Mouse (Mus musculus) liver, embryonic 12.5 days (tissue): ENCODE measurements around the gene Pin1rt1. TPM values are rescaled to one million over a fixed set of nuclear protein-coding genes. Genes with fewer than 3 reads are reported as not detected.

ENCODE experiments used
- ATAC-seq: fragments of 200-750 bp; cut with Nextera tagmentation; 2 replicates; pipeline ENCODE4 v1.8.0; 2017; ENCODE audit warnings: moderate number of reproducible peaks, mild to moderate bottlenecking, moderate library complexity
- H3K27ac ChIP-seq: fragments of 300-500 bp; sonication (generic); 2 replicates; pipeline ENCODE4 v1.5.1; 2016; ENCODE audit warnings: mild to moderate bottlenecking
- H3K27me3 ChIP-seq: fragments of 300-500 bp; sonication (generic); replicated peaks from 2 replicates; pipeline ENCODE4 v1.6.1; 2016; ENCODE audit warnings: mild to moderate bottlenecking, moderate library complexity
- H3K36me3 ChIP-seq: fragments of 300-500 bp; sonication (generic); 2 replicates; pipeline ENCODE4 v1.6.1; 2016; ENCODE audit warnings: mild to moderate bottlenecking, moderate library complexity
- H3K4me1 ChIP-seq: fragments of 300-500 bp; sonication (generic); 2 replicates; pipeline ENCODE4 v1.6.1; 2016
- H3K4me2 ChIP-seq: fragments of 300-500 bp; sonication (generic); 2 replicates; pipeline ENCODE4 v1.6.1; 2016; ENCODE audit warnings: mild to moderate bottlenecking, moderate library complexity
- H3K4me3 ChIP-seq: fragments of 300-500 bp; sonication (generic); 2 replicates; pipeline ENCODE4 v1.5.1; 2016; ENCODE audit warnings: mild to moderate bottlenecking, moderate library complexity
- H3K9ac ChIP-seq: fragments of 300-500 bp; sonication (generic); 2 replicates; pipeline ENCODE4 v1.6.1; 2016; ENCODE audit warnings: mild to moderate bottlenecking, moderate library complexity
- H3K9me3 ChIP-seq: fragments of 300-500 bp; sonication (generic); replicated peaks from 2 replicates; pipeline ENCODE4 v1.6.1; 2016; ENCODE audit warnings: mild to moderate bottlenecking, moderate library complexity
- WGBS: fragments of 180-500 bp; shearing (Covaris S2); methylation state at CpG from one replicate; pipeline ENCODE4 v1.1.7; 2016; ENCODE audit not compliant: insufficient replicate concordance; 5-methylcytosine and 5-hydroxymethylcytosine counted together
- polyA plus RNA-seq: library from polyadenylated mRNA; unstranded; fragments of >200 nt; fragmentation: Nextera tagmentation; extraction: Ambion mirVana; gene quantifications from 2 replicates; pipeline ENCODE4 v1.2.1, GENCODE M21; 2016

Gene Pin1rt1
- polyA plus RNA-seq, 1 experiment from 2014 or later: not detected

- 0 out of 2 replicates have a peak, but pooled peaks cover 4% of the 10 kb centered on the region for H3K36me3 ChIP-seq
- no peak overlapping the region for H3K9ac ChIP-seq
- ATAC-seq: peak; percentile 68
- H3K4me2 ChIP-seq: no peak overlapping the region
- no peak overlapping the region for H3K4me3 ChIP-seq
- H3K27me3 ChIP-seq: 0 out of 2 replicates have a peak, but pooled peaks cover 3% of the 10 kb centered on the region
- H3K4me1 ChIP-seq: 0 out of 2 replicates have a peak, but pooled peaks cover 3% of the 10 kb centered on the region
- WGBS: 7% methylated on average over 13 of the region's 13 CpGs
- no peak overlapping the region for H3K27ac ChIP-seq
- no peaks in the 10 kb centered on the region for H3K9me3 ChIP-seq
Measured at GRCm38 (mm10) chr2:104685418-104685817, 30.8 kb downstream of the Pin1rt1 start.

DNA sequence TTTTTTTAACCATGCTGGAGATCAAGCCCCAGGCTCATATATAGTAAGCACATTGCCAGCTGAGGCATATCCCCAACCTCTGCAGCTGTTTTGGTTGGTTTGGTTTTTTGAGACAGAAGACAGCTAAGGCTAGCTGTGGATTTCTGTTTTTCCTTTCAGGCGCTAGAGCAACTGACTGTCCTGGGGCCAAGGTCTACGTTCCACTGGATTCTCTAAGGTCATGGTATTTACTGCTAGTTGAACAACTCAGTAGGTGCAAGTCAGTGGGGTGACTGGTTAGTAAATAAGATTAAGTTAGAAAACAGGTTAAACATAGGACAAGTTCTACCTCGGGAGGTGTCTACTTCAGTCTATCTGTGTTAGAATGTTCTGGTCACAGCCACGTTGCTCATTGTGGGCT is 31.4 kb downstream of the Pin1rt1 start:
- Histone ChIP-seq H3K9ac (no peak overlapping the region), H3K27ac (no peak overlapping the region), H3K9me3 (no peaks in the 10 kb centered on the region), H3K27me3 (0 out of 2 replicates have a peak, but pooled peaks cover 3% of the 10 kb centered on the region), H3K4me2 (no peak overlapping the region), H3K4me3 (no peak overlapping the region), H3K4me1 (0 out of 2 replicates have a peak, but pooled peaks cover 3% of the 10 kb centered on the region), H3K36me3 (0 out of 2 replicates have a peak, but pooled peaks cover 4% of the 10 kb centered on the region)
- ATAC-seq: no peak
- 66% methylated on average over 4 of the region's 4 CpGs for WGBS

GRCm38 (mm10) chr2:104677326-104677725 is 38.9 kb downstream of the Pin1rt1 start:
- Histone ChIP-seq H3K9ac (no peak overlapping the region), H3K4me2 (no peak overlapping the region), H3K36me3 (0 out of 2 replicates have a peak, but pooled peaks cover 4% of the 10 kb centered on the region), H3K4me3 (no peak overlapping the region), H3K27me3 (0 out of 2 replicates have a peak, but pooled peaks cover 3% of the 10 kb centered on the region), H3K4me1 (peaks cover 8% of the 10 kb centered on the region), H3K27ac (no peak overlapping the region), H3K9me3 (no peaks in the 10 kb centered on the region)
- WGBS: 63% methylated on average over 3 of the region's 3 CpGs
- no peak for ATAC-seq

GRCm38 (mm10) chr2:104671724-104672123 is 44.5 kb downstream of the Pin1rt1 start:
- Histone ChIP-seq H3K9ac (no peak overlapping the region), H3K27me3 (no peaks in the 10 kb centered on the region), H3K36me3 (no peaks in the 10 kb centered on the region), H3K27ac (no peak overlapping the region), H3K4me3 (no peak overlapping the region), H3K4me2 (no peak overlapping the region), H3K9me3 (no peaks in the 10 kb centered on the region), H3K4me1 (peaks cover 26% of the 10 kb centered on the region)
- ATAC-seq: peak; percentile 70

DNA sequence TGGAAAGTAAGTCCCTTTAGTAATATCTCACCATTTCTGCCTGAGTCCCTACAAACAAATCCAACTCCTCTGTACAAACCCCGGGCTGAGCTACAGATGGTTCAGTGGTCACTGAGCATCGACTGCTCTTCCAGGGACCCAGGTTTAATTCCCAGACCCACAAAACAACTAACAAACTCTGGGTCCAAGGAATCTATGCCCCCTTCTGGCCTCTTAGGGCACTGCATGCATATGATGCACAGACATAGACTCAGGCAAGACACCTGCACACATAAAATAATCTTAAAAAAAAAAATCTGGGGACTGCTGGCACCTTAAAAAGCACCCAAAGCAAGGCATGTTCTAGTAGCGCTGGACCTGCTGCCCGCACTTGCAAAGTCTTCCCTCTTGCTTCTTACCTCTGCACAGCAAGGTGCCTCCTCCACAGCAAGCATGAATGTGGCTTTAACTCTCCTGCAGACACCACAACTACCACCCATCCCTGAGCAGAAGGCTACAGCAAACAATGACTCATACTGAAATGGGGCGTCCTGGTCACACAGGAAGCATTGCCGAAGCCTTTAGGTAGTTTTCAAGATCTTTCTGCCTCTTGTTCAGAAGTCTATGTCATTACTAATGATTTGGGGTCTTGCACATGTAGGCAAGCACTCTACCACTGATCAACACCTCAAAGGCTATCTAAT is 46.9 kb downstream of the Pin1rt1 start:
- Histone ChIP-seq H3K9ac (no peak overlapping the region), H3K4me2 (no peak overlapping the region), H3K9me3 (no peaks in the 10 kb centered on the region), H3K4me1 (peaks cover 26% of the 10 kb centered on the region), H3K27ac (no peak overlapping the region), H3K27me3 (no peaks in the 10 kb centered on the region), H3K36me3 (peaks cover 21% of the 10 kb centered on the region), H3K4me3 (no peak overlapping the region)
- no peak for ATAC-seq
- 69% methylated on average over 6 of the region's 6 CpGs for WGBS

Other genes with a start within 250 kb of the Pin1rt1 start
- 14.0 and 15.1 TPM in 2 replicates for gene Hipk3, start 221.9 kb downstream of the Pin1rt1 start, polyA plus RNA-seq
- gene Cstf3, start 125.9 kb downstream of the Pin1rt1 start, polyA plus RNA-seq: 39.4 and 43.2 TPM in 2 replicates
- 11.0 and 12.2 TPM in 2 replicates for gene Tcp11l1, start 4.2 kb downstream of the Pin1rt1 start, polyA plus RNA-seq
- 9.3 and 10.7 TPM in 2 replicates for gene Depdc7, start 26.5 kb upstream of the Pin1rt1 start, polyA plus RNA-seq
- gene Qser1, start 100.4 kb upstream of the Pin1rt1 start, polyA plus RNA-seq: 3.6 and 3.7 TPM in 2 replicates
- 0.16 and 0.23 TPM in 2 replicates for gene Prrg4, start 133.5 kb upstream of the Pin1rt1 start, polyA plus RNA-seq
- 3.7 and 4.8 TPM in 2 replicates for gene Ccdc73, start 151.4 kb upstream of the Pin1rt1 start, polyA plus RNA-seq